Mouse (Mus musculus) thymus, adult 2 months (tissue): Measurements from ENCODE around the gene Tvp23b.

ENCODE experiments used
- CTCF ChIP-seq: fragments of 200-500 bp; IDR thresholded peaks from 2 replicates; pipeline ENCODE4 v1.5.1; 2012; ENCODE audit warnings: mild to moderate bottlenecking, control low read depth, low read length, moderate library complexity, borderline replicate concordance; ENCODE audit not compliant: control insufficient read depth, poor library complexity, insufficient read depth; ENCODE audit errors: extremely low read depth
- POLR2A ChIP-seq: fragments of 200-500 bp; IDR thresholded peaks from 2 replicates; pipeline ENCODE4 v1.6.1; 2012; ENCODE audit warnings: mild to moderate bottlenecking, low read length, control low read depth, moderate library complexity; ENCODE audit not compliant: control insufficient read depth, poor library complexity, insufficient read depth; ENCODE audit errors: extremely low read depth

DNA sequence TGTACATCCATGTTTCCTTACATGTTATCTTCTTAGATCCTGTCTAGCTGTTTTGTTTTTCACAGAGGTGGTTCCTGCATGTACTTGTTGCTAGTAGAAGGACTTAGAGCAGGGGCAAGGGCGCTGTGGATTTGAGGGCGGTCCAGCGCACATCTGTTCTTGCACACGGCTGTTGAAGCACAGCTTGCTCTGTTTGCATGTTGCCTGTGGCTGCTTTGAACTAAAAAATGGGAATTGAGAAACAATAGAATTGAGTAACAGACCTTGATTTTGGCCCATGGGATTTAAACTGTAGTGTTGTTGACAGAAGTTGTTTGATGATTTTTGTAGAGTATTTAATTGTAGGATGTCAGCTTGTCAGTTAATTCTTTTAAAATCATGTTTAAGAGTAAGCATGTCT is 11.5 kb downstream of the Tvp23b start:
- TF ChIP-seq CTCF (no peak), POLR2A (no peak)
